Mouse (Mus musculus): Measurements from ENCODE around the gene Ewsr1.
"Not testable (repeated sequence)": the region's sequence is repeated elsewhere in the genome, so short reads cannot be mapped to it uniquely, and the experiment has no call there.

Gene Ewsr1

DNA sequence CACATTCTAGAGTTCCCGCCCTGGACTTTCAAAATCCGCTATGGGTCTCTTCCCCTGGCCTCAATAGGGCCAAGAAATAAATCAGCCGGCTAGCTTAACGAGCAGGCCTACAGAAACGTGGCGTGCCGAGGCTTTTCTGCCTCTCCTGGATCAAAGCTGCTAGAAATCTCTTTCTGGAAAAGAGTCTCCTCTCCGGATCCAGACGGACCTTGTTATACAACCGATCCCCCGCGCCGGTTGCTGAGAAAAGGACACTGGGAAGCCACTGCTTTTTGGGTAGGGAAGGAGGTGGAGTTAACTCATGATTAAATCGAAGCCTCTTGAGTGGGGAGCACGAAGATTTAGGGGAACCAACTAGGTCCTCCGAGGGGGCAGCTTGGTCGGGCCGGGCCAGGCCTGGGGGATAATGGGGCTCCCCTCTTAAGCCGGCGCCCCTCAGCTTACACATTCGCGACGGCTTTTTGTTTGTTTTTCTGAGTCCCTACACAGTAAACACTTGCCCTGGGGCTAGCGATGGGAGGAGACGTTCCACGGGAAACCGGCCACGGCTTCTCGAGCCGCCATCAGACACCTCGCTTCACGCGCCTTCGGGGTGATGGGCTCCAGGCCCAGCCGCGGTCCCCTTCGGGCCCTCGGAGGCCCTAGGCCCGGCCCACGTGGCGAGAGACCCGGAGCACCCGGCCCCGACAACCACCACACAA, 881 bp downstream of the Ewsr1 start:
- intact Hi-C loops (cut with DNase I), result no loop called here

GRCm38 (mm10) chr11:5096480-5097020, 2.5 kb downstream of the Ewsr1 start:
- intact Hi-C loops (cut with DNase I), result no loop called here

GRCm38 (mm10) chr11:5095877-5096276, 3.2 kb downstream of the Ewsr1 start:
- intact Hi-C loops (cut with DNase I), result no loop called here

- intact Hi-C loops (cut with DNase I), result no loop called here
These were observed 7.4 kb downstream of the Ewsr1 start for GRCm38 (mm10) chr11:5091706-5092105.

GRCm38 (mm10) chr11:5089147-5089546, 9.9 kb downstream of the Ewsr1 start:
- intact Hi-C loops (cut with DNase I), result no loop called here

GRCm38 (mm10) chr11:5076843-5077242, 22.2 kb downstream of the Ewsr1 start:
- intact Hi-C loops (cut with DNase I), result not testable (repeated sequence)

- intact Hi-C loops (cut with DNase I), result no loop called here
These were observed 23.3 kb downstream of the Ewsr1 start for GRCm38 (mm10) chr11:5075760-5076159.

DNA sequence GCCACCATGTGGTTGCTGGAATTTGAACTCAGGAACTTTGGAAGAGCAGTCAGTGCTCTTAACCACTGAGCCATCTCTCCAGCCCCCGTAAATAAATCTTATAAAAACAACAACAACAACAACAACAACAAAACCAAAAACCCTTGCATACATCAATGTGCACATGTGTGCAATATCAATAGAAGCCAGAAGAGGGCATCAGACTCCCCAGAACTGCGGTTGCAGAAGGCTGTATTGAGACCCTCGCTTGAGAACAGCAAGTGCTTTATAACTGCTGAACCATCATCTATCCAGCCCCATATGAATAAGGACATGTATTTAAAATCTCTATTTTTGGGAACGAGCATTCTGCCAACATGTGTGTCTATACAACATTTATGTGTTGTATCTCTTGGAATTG, 24.2 kb downstream of the Ewsr1 start:
- intact Hi-C loops (cut with DNase I), result no loop called here

GRCm38 (mm10) chr11:5068126-5068971, 30.7 kb downstream of the Ewsr1 start:
- intact Hi-C loops (cut with DNase I), result no loop called here

GRCm38 (mm10) chr11:5067063-5067462, 32.0 kb downstream of the Ewsr1 start:
- intact Hi-C loops (cut with DNase I), result no loop called here

GRCm38 (mm10) chr11:5065056-5065821, 33.8 kb downstream of the Ewsr1 start, which contains the start of gene Gas2l1:
Gene Gas2l1 (minus strand): TSS chr11:5065327.
- intact Hi-C loops (cut with DNase I), result loop anchor here (2.0 kb wide), 1 partner anchor 50 kb away; no protein-coding TSS in a partner anchor

DNA sequence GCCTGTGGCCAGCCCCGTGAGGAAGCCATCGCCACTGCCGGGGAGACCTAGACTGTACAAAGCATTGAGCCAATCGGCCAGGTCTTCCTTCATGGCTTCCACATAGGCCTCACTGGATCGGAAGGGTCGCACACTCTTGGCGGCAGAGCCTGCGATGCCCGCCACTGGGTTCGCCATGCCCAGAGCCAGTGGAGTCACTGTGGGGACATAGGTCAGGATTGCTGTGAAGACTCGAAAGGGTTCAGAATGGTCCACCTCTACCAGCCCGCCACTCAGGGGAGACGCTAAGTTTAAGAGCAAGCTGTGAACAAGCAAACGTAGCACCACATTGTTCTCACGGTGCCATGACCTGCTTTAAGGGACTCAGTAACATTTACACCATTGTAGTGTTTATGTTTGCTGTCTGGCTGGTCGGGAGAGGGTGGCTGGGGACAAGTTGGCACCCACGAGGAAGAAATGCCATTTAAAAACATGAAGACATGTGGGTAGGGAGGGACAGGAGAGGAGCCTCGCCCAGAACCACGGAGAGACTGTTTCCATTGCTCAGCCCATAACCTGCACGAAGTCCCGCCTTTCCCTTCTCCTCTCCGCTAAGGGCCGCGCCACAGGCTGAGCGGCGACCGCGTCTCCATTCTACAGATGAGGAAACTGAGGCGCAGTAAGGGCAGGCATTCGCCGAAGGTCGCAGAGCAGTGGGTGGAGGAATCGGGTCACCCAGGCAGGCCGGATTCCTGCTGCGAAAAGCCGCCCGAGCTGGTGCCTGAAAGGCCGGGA, 34.6 kb downstream of the Ewsr1 start:
- intact Hi-C loops (cut with DNase I), result loop anchor here (2.0 kb wide), 1 partner anchor 50 kb away; no protein-coding TSS in a partner anchor

- intact Hi-C loops (cut with DNase I), result loop anchor here (2.0 kb wide), 1 partner anchor 49 kb away; no protein-coding TSS in a partner anchor
These were observed 35.3 kb downstream of the Ewsr1 start for GRCm38 (mm10) chr11:5063561-5064281.

DNA sequence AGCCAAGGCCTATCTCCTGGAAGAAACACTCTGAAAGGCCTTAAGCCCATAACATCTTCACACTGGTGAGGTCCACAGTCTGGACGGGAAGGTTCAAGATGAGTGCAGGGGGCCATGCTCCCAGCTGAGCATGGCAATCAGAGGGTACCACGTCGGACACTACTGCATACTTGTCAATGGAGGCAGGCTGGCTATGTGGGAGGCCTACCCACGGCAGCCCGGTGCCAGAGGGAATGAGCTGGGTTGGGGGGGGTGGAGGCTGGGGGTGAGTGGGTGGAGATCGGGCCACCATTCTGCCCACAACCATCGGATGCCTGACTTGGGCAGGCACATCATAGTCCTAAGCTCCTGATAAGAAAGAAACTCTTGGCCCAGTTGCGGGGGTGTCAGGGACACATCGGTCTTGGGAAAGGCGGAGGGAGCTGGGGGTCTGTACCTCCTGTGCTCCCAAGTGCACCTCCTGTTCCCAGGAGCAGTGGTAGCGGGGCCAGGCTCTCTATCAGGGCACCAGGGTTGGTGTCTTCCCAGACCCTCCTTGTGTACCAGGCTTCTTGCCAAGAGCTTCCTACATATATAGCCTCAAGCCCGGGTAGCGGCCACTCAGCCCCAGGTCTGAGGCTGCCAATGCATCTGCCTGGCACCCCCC, 36.1 kb downstream of the Ewsr1 start:
- intact Hi-C loops (cut with DNase I), result no loop called here

- intact Hi-C loops (cut with DNase I), result no loop called here
These were observed 36.7 kb downstream of the Ewsr1 start for GRCm38 (mm10) chr11:5062326-5062725.

- intact Hi-C loops (cut with DNase I), result no loop called here
These were observed 37.5 kb downstream of the Ewsr1 start for GRCm38 (mm10) chr11:5061413-5062139.

DNA sequence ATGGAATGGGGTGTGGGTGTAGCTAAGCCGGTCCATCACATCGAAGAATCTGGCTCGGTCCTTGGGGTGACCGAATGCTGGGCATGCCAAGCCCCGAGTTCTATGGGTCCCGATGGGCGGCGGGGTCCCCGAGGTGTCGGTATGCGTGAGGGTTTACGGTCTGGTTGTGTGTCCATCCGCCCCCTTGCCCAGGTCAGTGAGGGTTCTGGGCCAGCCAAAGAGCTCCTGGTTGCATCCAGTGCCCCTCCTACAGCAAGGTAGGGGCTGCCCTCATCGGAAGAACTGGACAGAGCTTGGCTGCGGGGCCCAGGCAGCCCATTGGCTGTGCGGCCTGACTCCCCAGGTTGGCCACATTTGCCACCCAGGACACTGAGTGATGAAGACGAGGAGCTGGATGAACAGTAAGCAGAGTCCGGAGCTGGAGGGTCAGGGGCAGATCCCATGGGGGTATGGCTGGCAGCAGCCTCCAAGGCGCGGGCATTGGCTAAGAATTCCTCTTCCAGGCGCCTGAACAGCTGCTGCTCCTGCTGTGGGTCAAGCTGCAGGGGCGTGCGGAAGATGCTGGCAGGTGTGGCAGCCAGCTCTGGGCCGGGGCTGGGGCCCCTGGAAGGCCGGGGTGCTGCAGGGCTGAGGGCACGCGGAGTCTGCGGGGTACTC, 38.2 kb downstream of the Ewsr1 start:
- intact Hi-C loops (cut with DNase I), result no loop called here

- intact Hi-C loops (cut with DNase I), result no loop called here
These were observed 39.3 kb downstream of the Ewsr1 start for GRCm38 (mm10) chr11:5059704-5060156.
